Mouse (Mus musculus): ENCODE data around the gene Ash1l. TPM values are rescaled to one million over a fixed set of nuclear protein-coding genes. Genes with fewer than 3 reads are reported as not detected.
A peak's percentile ranks its signal among the peaks of the same experiment; 100 is the strongest.

The Ash1l gene
- polyA plus RNA-seq (2012; fragmentation: generic; extraction: Trizol): 4.7 TPM

DNA sequence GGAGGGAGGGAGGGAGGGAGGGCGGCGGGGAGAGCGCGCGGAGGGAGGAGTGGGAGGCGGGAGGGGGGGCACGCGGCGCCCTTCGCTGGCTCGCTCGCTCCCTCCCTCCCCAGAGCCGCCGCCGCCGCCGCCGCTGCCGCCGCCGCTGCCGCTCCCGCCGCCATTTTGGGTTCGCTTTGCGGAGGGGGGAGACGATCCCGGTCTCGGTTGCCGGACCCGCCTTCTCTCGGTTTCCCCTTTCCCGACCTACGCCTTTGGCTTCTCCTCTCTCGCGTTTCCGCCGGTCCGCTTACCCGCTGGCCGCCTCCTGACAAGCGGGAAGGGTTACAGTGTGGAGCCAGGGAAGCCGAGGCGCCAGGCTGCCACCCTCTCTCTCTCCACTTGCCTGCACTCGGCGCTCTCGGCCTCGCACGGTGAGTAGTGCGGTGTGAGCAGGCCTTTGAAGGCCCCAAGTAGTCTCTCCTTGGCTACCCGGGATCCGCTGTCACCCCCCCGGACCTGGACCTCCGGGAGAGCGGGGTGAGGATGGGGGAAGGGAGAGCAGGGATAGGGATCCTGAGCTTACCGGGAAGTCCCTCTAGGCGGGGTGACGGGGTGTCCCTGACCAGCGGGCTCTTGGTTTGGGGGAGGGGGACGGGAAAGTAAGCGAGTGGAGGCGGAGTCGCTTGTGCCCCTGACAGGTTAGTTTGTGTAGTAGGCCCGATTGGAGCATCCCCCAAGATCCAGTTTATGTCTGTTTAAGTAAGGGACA lies at the start of gene Ash1l, which contains the start of gene Dap3:
Gene Ash1l, plus strand, starts transcription at position 47 of the 751 bp plus-strand sequence.
Gene Dap3, minus strand, starts transcription at position 606 of the 751 bp plus-strand sequence.
- H3K79me2 ChIP-seq (ENCODE audit: control insufficient read depth, insufficient read depth): peaks cover 90% of the 10 kb centered on the region
- H3K36me3 ChIP-seq (ENCODE audit: control insufficient read depth, insufficient read depth): no peaks in the 10 kb centered on the region
- peak within 1 kb of the TSS; percentile 95 for H3K4me3 ChIP-seq
- peak within 1 kb of the TSS; percentile 82 for H3ac ChIP-seq (ENCODE audit: control insufficient read depth, insufficient read length)
- TF ChIP-seq POLR2A (IDR thresholded peaks at IDR 0.05; ENCODE audit: insufficient read length, low read depth) (peak; percentile 61), E2F4 (IDR thresholded peaks at IDR 0.05; ENCODE audit: insufficient read depth) (no peak)
- H3K27me3 ChIP-seq (ENCODE audit: control insufficient read depth, insufficient read depth, insufficient read length): no peaks in the 10 kb centered on the region
- peak within 1 kb of the TSS; percentile 89 for H3K4me2 ChIP-seq (ENCODE audit: low read depth)

DNA sequence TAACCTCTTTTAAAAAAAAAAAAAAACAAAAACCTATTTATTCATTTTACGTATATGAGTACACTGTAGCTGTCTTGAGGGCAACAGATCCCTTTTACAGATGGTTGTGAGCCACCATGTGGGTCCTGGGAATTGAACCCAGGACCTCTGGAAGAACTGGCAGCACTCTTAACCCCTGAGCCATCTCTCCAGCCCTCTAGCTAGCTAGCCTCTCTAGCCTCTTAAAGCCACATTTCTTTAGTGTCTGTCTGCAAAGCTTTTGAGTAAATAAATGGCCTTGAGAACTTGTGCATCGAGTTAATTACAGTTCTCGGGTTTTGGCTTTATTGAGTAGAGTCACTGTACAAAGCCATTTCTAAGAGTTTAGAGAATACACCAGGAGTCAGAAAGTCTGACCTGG lies 45.6 kb upstream of the Ash1l start:
- H3K79me2 ChIP-seq (ENCODE audit: control insufficient read depth, insufficient read depth): no peaks in the 10 kb centered on the region
- no peaks in the 10 kb centered on the region for H3K27me3 ChIP-seq (ENCODE audit: control insufficient read depth, insufficient read depth, insufficient read length)
- no peak overlapping the region for H3K4me3 ChIP-seq
- TF ChIP-seq REST (IDR thresholded peaks at IDR 0.05; ENCODE audit: insufficient read depth, insufficient read length): no peak
- no peak for TF ChIP-seq TCF3 (IDR thresholded peaks at IDR 0.05; ENCODE audit: insufficient read length, low read depth)
- no peak for TF ChIP-seq MYOG (IDR thresholded peaks at IDR 0.05; ENCODE audit: control insufficient read depth in 1 of 3, insufficient read depth in 1 of 3, insufficient read length in 2 of 3, low read depth in 2 of 3)
- no peak for TF ChIP-seq MYOD1 (IDR thresholded peaks at IDR 0.05; ENCODE audit: control insufficient read depth in 1 of 3, insufficient read length in 2 of 3, low read depth in 2 of 3)
- no peak for TF ChIP-seq POLR2AphosphoS2 (IDR thresholded peaks at IDR 0.05; ENCODE audit: insufficient read length, low read depth)
- TF ChIP-seq E2F4 (IDR thresholded peaks at IDR 0.05; ENCODE audit: insufficient read depth): no peak
- no peak for TF ChIP-seq CEBPB (IDR thresholded peaks at IDR 0.05; ENCODE audit: insufficient read depth, poor library complexity, severe bottlenecking)
- TF ChIP-seq SRF (IDR thresholded peaks at IDR 0.05; ENCODE audit: control insufficient read depth, insufficient read length, low read depth): no peak
- no peak for TF ChIP-seq USF1 (IDR thresholded peaks at IDR 0.05; ENCODE audit: low read depth)
- no peak for TF ChIP-seq POLR2A (IDR thresholded peaks at IDR 0.05; ENCODE audit: insufficient read length, low read depth)
- no peak for TF ChIP-seq TCF12 (IDR thresholded peaks at IDR 0.05; ENCODE audit: insufficient read depth, poor library complexity, severe bottlenecking)
- TF ChIP-seq MAX (IDR thresholded peaks at IDR 0.05; ENCODE audit: low read depth): no peak
- H3K36me3 ChIP-seq (ENCODE audit: control insufficient read depth, insufficient read depth): peaks cover 35% of the 10 kb centered on the region
- H3ac ChIP-seq (ENCODE audit: control insufficient read depth, insufficient read length): no peak overlapping the region
- no peak overlapping the region for H3K4me2 ChIP-seq (ENCODE audit: low read depth)

DNA sequence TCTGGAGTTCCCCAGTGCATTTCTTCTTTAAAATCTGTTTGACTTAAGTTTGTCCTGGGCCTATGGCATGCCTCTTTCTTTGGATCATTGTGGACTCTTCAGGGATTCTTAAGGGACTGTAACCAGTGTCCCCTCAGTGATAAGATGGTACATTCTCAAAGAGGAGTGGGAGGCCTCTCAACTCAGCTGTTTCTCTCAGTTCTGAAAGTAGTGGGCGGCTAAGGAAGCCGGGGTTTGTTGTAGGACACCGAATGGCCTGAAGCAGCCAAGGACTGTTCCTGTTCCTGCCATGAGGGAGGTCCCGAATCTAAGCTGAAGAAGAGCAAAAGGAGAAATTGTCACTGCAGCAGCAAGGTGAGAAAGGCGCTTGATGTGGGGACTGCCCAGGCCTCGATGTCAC lies 45.2 kb upstream of the Ash1l start:
- Histone ChIP-seq H3K4me2 (ENCODE audit: low read depth) (no peak overlapping the region), H3K36me3 (ENCODE audit: control insufficient read depth, insufficient read depth) (peaks cover 36% of the 10 kb centered on the region), H3ac (ENCODE audit: control insufficient read depth, insufficient read length) (no peak overlapping the region), H3K4me3 (no peak overlapping the region), H3K27me3 (ENCODE audit: control insufficient read depth, insufficient read depth, insufficient read length) (no peaks in the 10 kb centered on the region), H3K79me2 (ENCODE audit: control insufficient read depth, insufficient read depth) (no peaks in the 10 kb centered on the region)
- TF ChIP-seq TCF3 (IDR thresholded peaks at IDR 0.05; ENCODE audit: insufficient read length, low read depth) (no peak), MYOG (IDR thresholded peaks at IDR 0.05; ENCODE audit: control insufficient read depth in 1 of 3, insufficient read depth in 1 of 3, insufficient read length in 2 of 3, low read depth in 2 of 3) (no peak), MAX (IDR thresholded peaks at IDR 0.05; ENCODE audit: low read depth) (no peak), MYOD1 (IDR thresholded peaks at IDR 0.05; ENCODE audit: control insufficient read depth in 1 of 3, insufficient read length in 2 of 3, low read depth in 2 of 3) (no peak), REST (IDR thresholded peaks at IDR 0.05; ENCODE audit: insufficient read depth, insufficient read length) (no peak), E2F4 (IDR thresholded peaks at IDR 0.05; ENCODE audit: insufficient read depth) (no peak), USF1 (IDR thresholded peaks at IDR 0.05; ENCODE audit: low read depth) (no peak), SRF (IDR thresholded peaks at IDR 0.05; ENCODE audit: control insufficient read depth, insufficient read length, low read depth) (no peak), CEBPB (IDR thresholded peaks at IDR 0.05; ENCODE audit: insufficient read depth, poor library complexity, severe bottlenecking) (no peak), TCF12 (IDR thresholded peaks at IDR 0.05; ENCODE audit: insufficient read depth, poor library complexity, severe bottlenecking) (no peak), POLR2AphosphoS2 (IDR thresholded peaks at IDR 0.05; ENCODE audit: insufficient read length, low read depth) (no peak), POLR2A (IDR thresholded peaks at IDR 0.05; ENCODE audit: insufficient read length, low read depth) (no peak)

DNA sequence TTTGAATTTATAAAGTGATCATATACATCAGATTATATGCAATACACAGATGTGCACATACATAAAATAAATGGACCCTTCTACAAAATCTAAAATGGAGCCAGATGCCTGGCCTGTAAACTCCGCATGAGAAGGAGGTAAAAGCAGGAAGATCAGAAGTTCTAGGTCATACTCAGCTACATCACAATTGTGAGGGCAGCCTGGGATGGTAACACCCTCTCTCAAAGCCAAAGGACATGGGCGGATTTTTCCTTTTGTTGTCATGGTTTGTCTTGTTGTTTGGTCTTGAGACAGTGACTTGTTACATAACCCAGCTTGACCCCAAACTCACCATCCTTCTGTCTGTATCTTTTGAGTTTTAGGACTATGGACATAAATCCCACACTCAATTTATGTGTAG lies 44.7 kb upstream of the Ash1l start:
- H3K36me3 ChIP-seq (ENCODE audit: control insufficient read depth, insufficient read depth): peaks cover 34% of the 10 kb centered on the region
- no peaks in the 10 kb centered on the region for H3K79me2 ChIP-seq (ENCODE audit: control insufficient read depth, insufficient read depth)
- H3ac ChIP-seq (ENCODE audit: control insufficient read depth, insufficient read length): no peak overlapping the region
- no peak overlapping the region for H3K4me3 ChIP-seq
- H3K4me2 ChIP-seq (ENCODE audit: low read depth): no peak overlapping the region
- H3K27me3 ChIP-seq (ENCODE audit: control insufficient read depth, insufficient read depth, insufficient read length): no peaks in the 10 kb centered on the region
- no peak for TF ChIP-seq CEBPB (IDR thresholded peaks at IDR 0.05; ENCODE audit: insufficient read depth, poor library complexity, severe bottlenecking)
- no peak for TF ChIP-seq SRF (IDR thresholded peaks at IDR 0.05; ENCODE audit: control insufficient read depth, insufficient read length, low read depth)
- no peak for TF ChIP-seq MYOG (IDR thresholded peaks at IDR 0.05; ENCODE audit: control insufficient read depth in 1 of 3, insufficient read depth in 1 of 3, insufficient read length in 2 of 3, low read depth in 2 of 3)
- TF ChIP-seq POLR2AphosphoS2 (IDR thresholded peaks at IDR 0.05; ENCODE audit: insufficient read length, low read depth): no peak
- TF ChIP-seq TCF3 (IDR thresholded peaks at IDR 0.05; ENCODE audit: insufficient read length, low read depth): no peak
- no peak for TF ChIP-seq MAX (IDR thresholded peaks at IDR 0.05; ENCODE audit: low read depth)
- TF ChIP-seq TCF12 (IDR thresholded peaks at IDR 0.05; ENCODE audit: insufficient read depth, poor library complexity, severe bottlenecking): no peak
- no peak for TF ChIP-seq USF1 (IDR thresholded peaks at IDR 0.05; ENCODE audit: low read depth)
- TF ChIP-seq E2F4 (IDR thresholded peaks at IDR 0.05; ENCODE audit: insufficient read depth): no peak
- no peak for TF ChIP-seq POLR2A (IDR thresholded peaks at IDR 0.05; ENCODE audit: insufficient read length, low read depth)
- TF ChIP-seq MYOD1 (IDR thresholded peaks at IDR 0.05; ENCODE audit: control insufficient read depth in 1 of 3, insufficient read length in 2 of 3, low read depth in 2 of 3): no peak
- TF ChIP-seq REST (IDR thresholded peaks at IDR 0.05; ENCODE audit: insufficient read depth, insufficient read length): no peak

Data from myocyte (in vitro differentiated cells).